Mouse (Mus musculus): Measurements from ENCODE around the gene C1qtnf2. TPM values are rescaled to one million over a fixed set of nuclear protein-coding genes. Genes with fewer than 3 reads are reported as not detected.

The C1qtnf2 gene
- polyA plus RNA-seq, 1 experiment = 1.3 TPM

DNA sequence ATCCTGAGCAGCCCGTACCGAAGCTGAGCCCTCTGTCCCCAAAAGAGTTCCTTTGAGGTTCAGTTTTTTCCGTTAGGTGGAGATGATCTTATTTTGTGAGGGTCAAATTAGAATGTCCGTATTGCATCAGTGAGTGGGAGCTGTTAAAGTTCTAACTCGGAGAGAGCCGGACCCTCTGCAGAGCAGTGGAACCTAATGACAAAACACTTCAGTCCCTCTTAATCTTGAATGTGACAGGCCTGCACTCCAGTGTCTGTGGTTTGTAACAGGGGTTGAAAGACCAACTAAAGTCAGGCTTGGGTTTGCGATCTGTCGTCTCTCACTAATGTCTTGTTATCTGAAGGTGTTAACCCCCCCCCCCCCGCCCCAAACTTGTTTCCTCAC, 40.1 kb upstream of the C1qtnf2 start:
- H3K36me3 ChIP-seq (ENCODE audit: control insufficient read depth, insufficient read depth, low read length) = no peaks in the 10 kb centered on the region; the same call in none of the 2 replicates
- peak overlapping the region; percentile 99 for H3K4me3 ChIP-seq (ENCODE audit: control insufficient read depth, low read depth, low read length)
- TF ChIP-seq CTCF (IDR thresholded peaks at IDR 0.05; ENCODE audit: control insufficient read depth, insufficient read depth, insufficient replicate concordance, low read depth, low read length) = no peak
- H3K4me1 ChIP-seq (ENCODE audit: control insufficient read depth, insufficient read depth, low read length) = peaks cover 2% of the 10 kb centered on the region; the same call in 1 of the 2 replicates
- H3K27me3 ChIP-seq (ENCODE audit: control insufficient read depth, insufficient read depth, low read length) = no peaks in the 10 kb centered on the region
- peak overlapping the region; percentile 87; the same call in 1 of the 2 replicates for H3K27ac ChIP-seq (ENCODE audit: control insufficient read depth, insufficient read depth, low read depth, low read length)

DNA sequence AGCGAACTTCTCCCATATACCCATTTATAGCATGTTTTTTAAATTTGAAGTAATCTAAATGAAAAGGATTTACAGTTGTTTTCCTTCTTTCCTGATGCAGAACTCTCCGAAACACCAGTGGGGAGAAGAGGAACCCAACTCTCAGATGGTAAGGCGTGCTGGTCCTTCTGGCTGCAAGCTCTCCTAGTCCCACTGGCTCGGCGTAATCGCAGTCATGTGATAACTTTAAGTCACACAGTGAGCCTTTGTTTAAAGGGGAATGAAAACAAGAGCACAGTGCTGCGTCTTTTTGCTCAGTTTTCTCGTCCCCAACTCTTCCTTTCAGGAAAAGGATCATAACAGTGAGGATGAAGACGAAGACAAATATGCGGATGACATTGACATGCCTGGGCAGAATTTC, 33.0 kb upstream of the C1qtnf2 start:
- no peak for TF ChIP-seq CTCF (IDR thresholded peaks at IDR 0.05; ENCODE audit: control insufficient read depth, insufficient read depth, insufficient replicate concordance, low read depth, low read length)
- no peak for TF ChIP-seq POLR2A (IDR thresholded peaks at IDR 0.05; ENCODE audit: control insufficient read depth, low read depth, low read length)
- Histone ChIP-seq H3K4me3 (ENCODE audit: control insufficient read depth, low read depth, low read length) (no peak overlapping the region), H3K27ac (ENCODE audit: control insufficient read depth, insufficient read depth, low read depth, low read length) (no peak overlapping the region), H3K36me3 (ENCODE audit: control insufficient read depth, insufficient read depth, low read length) (peaks cover 10% of the 10 kb centered on the region), H3K4me1 (ENCODE audit: control insufficient read depth, insufficient read depth, low read length) (no peaks in the 10 kb centered on the region), H3K27me3 (ENCODE audit: control insufficient read depth, insufficient read depth, low read length) (no peaks in the 10 kb centered on the region)

DNA sequence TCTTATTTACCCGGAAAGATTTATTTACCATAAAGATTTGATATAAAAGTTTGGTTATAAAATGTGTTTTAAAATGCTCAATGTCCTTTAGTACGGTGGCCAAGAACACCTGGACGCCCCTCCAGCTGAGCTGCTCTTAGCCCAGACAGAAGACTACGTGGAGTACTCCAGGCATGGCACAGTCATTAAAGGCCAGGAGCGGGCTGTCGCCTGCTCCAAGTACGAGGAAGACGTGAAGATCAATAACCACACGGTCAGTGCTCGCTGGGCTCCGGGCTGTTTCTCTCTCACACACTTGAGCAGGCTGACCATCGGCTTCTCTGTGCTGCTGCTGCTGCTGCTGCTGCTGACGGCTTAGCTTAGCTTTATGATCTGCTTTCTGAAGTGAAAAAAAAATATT, 30.9 kb upstream of the C1qtnf2 start:
- no peak overlapping the region for H3K27ac ChIP-seq (ENCODE audit: control insufficient read depth, insufficient read depth, low read depth, low read length)

DNA sequence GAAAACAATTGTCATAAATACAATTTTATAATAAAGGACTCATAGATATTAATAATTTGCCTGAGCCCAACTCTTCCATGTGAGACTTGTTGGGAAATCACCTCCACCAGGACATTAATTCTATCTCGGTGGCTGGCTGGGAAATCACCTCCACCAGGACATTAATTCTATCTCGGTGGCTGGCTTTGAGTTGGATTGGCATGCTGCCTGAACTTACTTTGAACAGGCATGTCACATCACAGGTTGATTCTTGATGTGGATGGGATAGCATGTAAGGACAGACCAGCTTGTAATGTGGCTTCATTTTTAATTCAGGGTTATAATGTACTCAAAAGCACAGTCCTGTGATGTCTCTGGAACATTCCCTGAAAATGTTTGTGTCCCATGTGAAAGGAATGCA, 24.2 kb upstream of the C1qtnf2 start:
- Histone ChIP-seq H3K27me3 (ENCODE audit: control insufficient read depth, insufficient read depth, low read length) (no peaks in the 10 kb centered on the region), H3K27ac (ENCODE audit: control insufficient read depth, insufficient read depth, low read depth, low read length) (no peak overlapping the region)
- no peak for TF ChIP-seq CTCF (IDR thresholded peaks at IDR 0.05; ENCODE audit: control insufficient read depth, insufficient read depth, insufficient replicate concordance, low read depth, low read length)
- no peak for TF ChIP-seq POLR2A (IDR thresholded peaks at IDR 0.05; ENCODE audit: control insufficient read depth, low read depth, low read length)

More for the DNA sequence above, 30.9 kb upstream of the C1qtnf2 start:
- TF ChIP-seq POLR2A (IDR thresholded peaks at IDR 0.05; ENCODE audit: control insufficient read depth, low read depth, low read length) (no peak), CTCF (IDR thresholded peaks at IDR 0.05; ENCODE audit: control insufficient read depth, insufficient read depth, insufficient replicate concordance, low read depth, low read length) (no peak)
- peaks cover 10% of the 10 kb centered on the region for H3K36me3 ChIP-seq (ENCODE audit: control insufficient read depth, insufficient read depth, low read length)
- no peak overlapping the region for H3K4me3 ChIP-seq (ENCODE audit: control insufficient read depth, low read depth, low read length)
- H3K4me1 ChIP-seq (ENCODE audit: control insufficient read depth, insufficient read depth, low read length) = no peaks in the 10 kb centered on the region
- no peaks in the 10 kb centered on the region for H3K27me3 ChIP-seq (ENCODE audit: control insufficient read depth, insufficient read depth, low read length)

DNA sequence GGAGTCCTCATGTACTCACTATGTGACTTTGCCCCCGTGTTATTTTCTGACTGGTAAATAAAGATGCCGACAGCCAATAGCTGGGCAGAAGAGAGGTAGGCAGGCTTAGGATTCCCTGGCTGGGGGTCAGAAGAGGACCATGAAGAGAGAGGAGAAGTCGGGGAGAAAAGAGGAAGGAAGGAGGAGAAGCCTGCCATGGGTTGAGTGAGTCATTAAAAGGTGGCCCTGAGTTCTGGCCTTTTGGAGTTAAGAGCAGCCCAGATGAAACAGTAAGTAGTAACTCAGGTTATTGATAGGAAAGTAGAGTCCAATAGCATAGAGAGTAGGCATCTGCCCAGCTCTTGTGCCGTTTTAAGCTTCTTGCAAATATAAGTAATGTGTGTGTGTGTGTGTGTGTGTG, 22.8 kb upstream of the C1qtnf2 start:
- no peaks in the 10 kb centered on the region for H3K27me3 ChIP-seq (ENCODE audit: control insufficient read depth, insufficient read depth, low read length)
- no peaks in the 10 kb centered on the region for H3K36me3 ChIP-seq (ENCODE audit: control insufficient read depth, insufficient read depth, low read length)
- TF ChIP-seq POLR2A (IDR thresholded peaks at IDR 0.05; ENCODE audit: control insufficient read depth, low read depth, low read length) (no peak), CTCF (IDR thresholded peaks at IDR 0.05; ENCODE audit: control insufficient read depth, insufficient read depth, insufficient replicate concordance, low read depth, low read length) (no peak)
- no peak overlapping the region for H3K27ac ChIP-seq (ENCODE audit: control insufficient read depth, insufficient read depth, low read depth, low read length)
- no peak overlapping the region for H3K4me3 ChIP-seq (ENCODE audit: control insufficient read depth, low read depth, low read length)
- H3K4me1 ChIP-seq (ENCODE audit: control insufficient read depth, insufficient read depth, low read length) = no peaks in the 10 kb centered on the region; the same call in 1 of the 2 replicates

More for the DNA sequence above, 24.2 kb upstream of the C1qtnf2 start:
- Histone ChIP-seq H3K4me3 (ENCODE audit: control insufficient read depth, low read depth, low read length) (no peak overlapping the region), H3K36me3 (ENCODE audit: control insufficient read depth, insufficient read depth, low read length) (peaks cover 2% of the 10 kb centered on the region), H3K4me1 (ENCODE audit: control insufficient read depth, insufficient read depth, low read length) (no peaks in the 10 kb centered on the region; the same call in 1 of the 2 replicates)

DNA sequence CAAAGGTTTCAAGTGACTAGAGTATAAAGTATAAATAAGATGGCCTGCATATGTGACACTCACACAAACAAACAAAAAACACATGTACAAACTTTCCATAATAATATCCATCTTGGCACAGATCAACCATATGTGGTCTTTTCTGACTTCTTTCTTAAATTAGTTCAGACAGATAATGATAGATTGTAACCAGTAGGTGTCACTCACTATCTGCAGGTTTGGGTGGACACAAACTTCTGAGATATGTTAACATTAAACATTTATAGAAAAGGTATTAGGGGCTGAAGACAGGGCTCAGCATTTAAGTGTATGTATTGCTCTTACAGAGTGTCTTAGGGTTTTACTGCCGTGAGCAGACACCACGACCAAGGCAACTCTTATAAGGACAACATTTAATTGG, 21.8 kb upstream of the C1qtnf2 start:
- H3K36me3 ChIP-seq (ENCODE audit: control insufficient read depth, insufficient read depth, low read length) = no peaks in the 10 kb centered on the region
- H3K4me3 ChIP-seq (ENCODE audit: control insufficient read depth, low read depth, low read length) = no peak overlapping the region
- no peak overlapping the region for H3K27ac ChIP-seq (ENCODE audit: control insufficient read depth, insufficient read depth, low read depth, low read length)
- H3K27me3 ChIP-seq (ENCODE audit: control insufficient read depth, insufficient read depth, low read length) = no peaks in the 10 kb centered on the region
- TF ChIP-seq POLR2A (IDR thresholded peaks at IDR 0.05; ENCODE audit: control insufficient read depth, low read depth, low read length) (no peak), CTCF (IDR thresholded peaks at IDR 0.05; ENCODE audit: control insufficient read depth, insufficient read depth, insufficient replicate concordance, low read depth, low read length) (no peak)
- no peaks in the 10 kb centered on the region; the same call in 1 of the 2 replicates for H3K4me1 ChIP-seq (ENCODE audit: control insufficient read depth, insufficient read depth, low read length)

DNA sequence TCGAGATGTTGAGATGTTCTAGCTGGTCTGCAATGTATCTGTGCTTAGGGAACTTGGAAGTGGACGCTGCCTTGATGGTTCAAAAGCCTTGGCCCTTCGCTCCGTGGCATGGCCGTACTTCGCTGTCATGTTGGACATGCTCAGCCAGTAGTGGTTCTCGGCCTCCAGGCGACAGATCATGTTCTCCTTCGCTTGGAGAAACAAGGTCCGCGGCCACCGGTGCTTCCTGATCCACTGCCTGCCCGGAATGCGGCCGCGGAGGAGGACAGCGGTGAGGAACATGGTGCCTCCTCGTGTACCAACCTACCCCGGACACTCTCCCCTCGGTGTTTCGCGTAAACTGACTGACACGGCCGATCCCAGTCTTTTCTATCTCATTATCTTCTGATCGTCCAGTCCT, 10.9 kb upstream of the C1qtnf2 start:
- Histone ChIP-seq H3K36me3 (ENCODE audit: control insufficient read depth, insufficient read depth, low read length) (no peaks in the 10 kb centered on the region), H3K4me1 (ENCODE audit: control insufficient read depth, insufficient read depth, low read length) (peaks cover 5% of the 10 kb centered on the region), H3K27ac (ENCODE audit: control insufficient read depth, insufficient read depth, low read depth, low read length) (no peak overlapping the region), H3K27me3 (ENCODE audit: control insufficient read depth, insufficient read depth, low read length) (no peaks in the 10 kb centered on the region), H3K4me3 (ENCODE audit: control insufficient read depth, low read depth, low read length) (no peak overlapping the region)
- TF ChIP-seq POLR2A (IDR thresholded peaks at IDR 0.05; ENCODE audit: control insufficient read depth, low read depth, low read length) (no peak), CTCF (IDR thresholded peaks at IDR 0.05; ENCODE audit: control insufficient read depth, insufficient read depth, insufficient replicate concordance, low read depth, low read length) (no peak)

DNA sequence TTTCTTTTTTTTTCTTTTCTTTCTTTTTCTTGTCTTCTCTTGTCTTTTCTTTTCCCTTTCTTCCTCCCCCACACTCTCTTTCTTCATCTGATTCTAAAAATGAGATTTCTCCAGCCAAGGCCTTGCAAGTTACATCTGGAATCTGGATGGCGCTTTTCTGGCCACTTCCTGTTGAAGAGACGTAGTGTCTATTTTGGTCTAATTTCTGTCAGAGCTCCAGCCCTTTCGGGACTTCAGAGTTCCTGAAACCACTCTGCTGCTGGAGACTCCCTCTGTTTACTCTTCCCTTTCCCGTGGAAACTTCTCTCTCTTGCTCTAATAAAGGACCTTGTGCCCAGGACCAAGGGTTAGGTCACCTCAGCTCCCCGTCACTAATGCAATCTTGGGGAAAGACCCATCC, 4.0 kb upstream of the C1qtnf2 start:
- TF ChIP-seq POLR2A (IDR thresholded peaks at IDR 0.05; ENCODE audit: control insufficient read depth, low read depth, low read length) (no peak), CTCF (IDR thresholded peaks at IDR 0.05; ENCODE audit: control insufficient read depth, insufficient read depth, insufficient replicate concordance, low read depth, low read length) (no peak)
- H3K36me3 ChIP-seq (ENCODE audit: control insufficient read depth, insufficient read depth, low read length) = no peaks in the 10 kb centered on the region
- H3K27me3 ChIP-seq (ENCODE audit: control insufficient read depth, insufficient read depth, low read length) = no peaks in the 10 kb centered on the region
- H3K27ac ChIP-seq (ENCODE audit: control insufficient read depth, insufficient read depth, low read depth, low read length) = no peak overlapping the region
- no peak overlapping the region for H3K4me3 ChIP-seq (ENCODE audit: control insufficient read depth, low read depth, low read length)
- H3K4me1 ChIP-seq (ENCODE audit: control insufficient read depth, insufficient read depth, low read length) = peaks cover 6% of the 10 kb centered on the region

Data from testis, adult 2 months (tissue).